Mouse (Mus musculus) Muller cell, postnatal 12 days (primary cell): ENCODE measurements at regions not wholly inside any gene's neighbourhood (a gene's known extent, or its start where the extent isn't known, plus 50 kb on each side); places are given as distances from the start of the nearest gene placed in this dataset.

Experiments used
- DNase-seq: peaks from one replicate; pipeline ENCODE4 v3.0.0-alpha.2; 2015; ENCODE audit errors: inconsistent ontology term

- DNase-seq: no peak
Observed at GRCm38 (mm10) chr2:79086280-79086679, 168.9 kb upstream of the Itga4 start.

DNA sequence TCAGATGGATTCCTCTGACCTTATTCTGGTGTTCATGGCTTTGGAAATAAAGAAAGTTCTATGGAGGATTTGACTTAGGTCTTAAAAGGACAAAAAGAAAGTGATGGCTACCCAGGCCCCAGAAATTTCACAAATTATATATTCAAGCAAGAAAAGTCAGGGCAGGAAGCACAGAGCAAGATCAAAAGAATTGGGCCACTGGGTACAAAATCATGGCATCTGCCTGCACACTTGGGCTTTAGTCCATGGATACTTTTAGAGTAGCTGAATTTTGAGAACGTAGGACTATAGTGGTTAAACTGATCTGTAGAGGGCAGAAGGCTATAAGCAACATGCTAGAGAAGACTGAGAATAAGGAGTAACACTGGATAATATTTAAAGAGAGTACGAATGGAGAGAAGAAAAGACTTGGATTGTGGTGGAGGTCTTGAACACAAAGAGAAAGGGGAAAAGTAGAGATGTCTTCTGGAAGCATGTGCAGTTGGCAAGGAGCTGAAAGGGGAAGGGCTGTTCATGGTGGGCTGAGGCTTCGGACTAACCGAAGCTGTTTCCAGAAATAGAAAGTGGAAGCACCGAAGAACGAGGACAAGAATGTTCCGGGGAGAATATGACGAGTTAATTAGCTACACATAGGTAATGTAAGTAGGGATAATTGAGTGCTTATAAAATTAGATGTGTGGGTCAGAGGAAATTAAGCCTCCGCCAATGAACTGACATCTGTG, 168.2 kb upstream of the Itga4 start:
- peak; percentile 43 for DNase-seq

GRCm38 (mm10) chr2:79087600-79088205, 167.5 kb upstream of the Itga4 start:
- peak; percentile 91 for DNase-seq

DNA sequence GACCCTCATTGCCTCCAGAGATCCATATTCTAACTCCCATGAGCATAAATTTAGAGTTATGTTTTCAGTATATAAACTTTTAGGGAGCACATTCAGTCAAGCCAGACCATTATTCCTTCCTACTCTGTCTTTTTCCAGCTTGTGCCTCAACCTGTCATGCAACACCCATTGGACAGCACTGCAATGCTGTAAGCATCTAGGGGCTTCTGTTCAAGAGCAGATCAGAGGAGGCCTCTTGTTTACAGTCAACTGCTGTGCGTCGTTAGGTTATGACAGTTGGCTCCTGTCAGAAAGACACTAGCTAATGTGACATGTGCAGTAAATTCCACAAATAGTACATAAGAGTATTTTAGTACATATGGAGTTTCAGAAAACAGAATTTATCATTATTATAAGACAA, 165.0 kb upstream of the Itga4 start:
- no peak for DNase-seq

GRCm38 (mm10) chr2:79094298-79094697, 160.9 kb upstream of the Itga4 start:
- peak; percentile 8 for DNase-seq

DNA sequence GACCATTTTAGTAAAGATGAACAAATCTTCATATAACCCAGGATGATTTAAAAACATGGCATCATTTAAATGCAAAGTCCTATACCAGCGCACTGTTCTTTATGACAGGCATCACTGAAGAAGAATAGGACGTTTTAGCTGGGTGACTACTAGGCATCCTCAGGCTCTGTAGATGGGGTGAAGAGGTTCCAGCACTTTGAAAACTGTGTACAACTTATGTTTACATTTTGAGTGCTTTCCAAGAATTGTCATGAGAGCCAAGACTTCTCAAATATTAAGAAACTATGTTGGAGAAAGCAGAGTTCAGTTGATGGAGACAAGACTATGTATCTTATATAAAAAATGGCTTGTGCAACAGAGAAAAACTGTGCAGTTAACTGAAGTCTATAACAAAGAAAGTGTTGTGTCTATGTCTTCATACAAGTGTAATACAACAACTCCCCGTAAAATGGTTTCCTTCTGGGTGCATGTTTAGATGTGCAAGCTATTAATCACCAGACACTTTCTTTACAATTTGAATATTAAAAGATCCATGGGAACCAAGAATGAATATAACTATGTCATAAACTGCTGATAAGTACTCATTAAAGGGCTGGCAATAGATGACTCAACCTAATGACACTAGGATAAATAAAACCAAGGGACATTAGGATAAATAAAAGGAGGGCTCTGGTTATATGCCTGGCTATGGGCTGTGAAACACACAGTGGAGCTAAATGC, 158.5 kb upstream of the Itga4 start:
- DNase-seq: no peak

GRCm38 (mm10) chr2:79099601-79100000, 155.6 kb upstream of the Itga4 start:
- no peak for DNase-seq

GRCm38 (mm10) chr2:79111673-79112072, 143.6 kb upstream of the Itga4 start:
- no peak for DNase-seq

DNA sequence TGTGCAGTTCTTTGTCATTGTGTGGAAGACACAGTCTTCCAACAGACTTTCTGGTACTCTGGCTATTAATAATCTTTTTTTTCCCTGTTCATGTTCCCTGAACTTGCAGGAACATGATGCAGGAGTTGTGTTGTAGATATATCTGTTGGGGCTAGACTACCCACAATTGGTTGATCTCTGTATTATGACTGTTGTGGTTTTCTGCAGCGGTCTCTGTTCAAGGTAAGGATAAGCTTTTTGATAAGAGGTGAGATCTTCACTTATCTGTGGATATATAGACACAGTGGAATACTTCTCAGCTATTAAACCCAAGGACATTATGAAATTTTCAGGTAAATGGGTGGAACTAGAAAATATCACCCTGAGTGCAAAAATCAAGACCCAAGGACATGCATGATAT, 143.2 kb upstream of the Itga4 start:
- DNase-seq: no peak

GRCm38 (mm10) chr2:79120610-79121345, 134.4 kb upstream of the Itga4 start:
- no peak for DNase-seq

DNA sequence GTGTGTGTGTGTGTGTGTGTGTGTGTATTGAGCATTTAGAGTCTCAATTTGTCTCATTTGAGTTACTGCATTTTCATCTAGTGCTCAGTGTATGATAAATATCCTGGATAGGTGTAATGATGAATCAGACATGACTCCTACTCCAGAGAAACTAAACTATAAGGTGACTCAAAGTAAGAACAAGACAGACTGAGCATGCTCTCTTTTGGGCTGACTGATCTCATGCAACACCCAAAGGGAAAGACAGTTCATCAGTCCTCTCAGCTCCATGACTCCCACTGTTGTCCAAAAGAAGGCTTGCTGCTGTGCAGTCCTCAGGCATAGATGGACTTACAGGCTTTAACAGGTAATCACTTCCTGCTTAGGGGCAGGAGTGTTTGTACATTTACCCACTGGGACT, 132.7 kb upstream of the Itga4 start:
- no peak for DNase-seq

DNA sequence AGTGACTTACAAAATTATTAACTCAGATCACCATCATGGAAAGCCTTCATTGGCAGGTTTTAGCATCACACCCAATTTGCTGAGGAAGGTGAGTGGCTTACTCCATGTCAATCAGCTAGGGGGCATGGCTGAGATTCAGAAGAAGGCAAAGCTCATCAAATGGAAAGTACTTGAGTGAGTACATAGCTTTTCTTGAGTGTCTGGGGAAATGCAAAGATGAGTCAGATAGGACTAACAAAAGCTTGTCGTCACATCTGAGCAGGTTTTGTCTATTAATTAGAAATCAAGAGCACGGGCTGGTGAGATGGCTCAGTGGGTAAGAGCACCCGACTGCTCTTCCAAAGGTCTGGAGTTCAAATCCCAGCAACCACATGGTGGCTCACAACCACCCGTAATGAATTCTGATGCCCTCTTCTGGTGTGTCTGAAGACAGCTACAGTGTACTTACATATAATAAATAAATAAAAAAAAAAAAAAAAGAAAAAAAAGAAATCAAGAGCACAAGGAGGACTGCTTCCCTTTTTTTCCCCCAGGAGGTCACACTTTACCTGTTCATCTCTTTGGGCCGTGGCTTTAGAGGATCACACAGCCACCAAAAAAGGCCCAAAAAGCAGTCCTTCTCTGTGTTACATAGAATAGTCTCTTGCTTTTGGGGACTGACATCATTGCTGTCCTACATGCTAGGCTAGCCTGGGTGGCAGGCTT, 130.8 kb upstream of the Itga4 start:
- peak; percentile 39 for DNase-seq

DNA sequence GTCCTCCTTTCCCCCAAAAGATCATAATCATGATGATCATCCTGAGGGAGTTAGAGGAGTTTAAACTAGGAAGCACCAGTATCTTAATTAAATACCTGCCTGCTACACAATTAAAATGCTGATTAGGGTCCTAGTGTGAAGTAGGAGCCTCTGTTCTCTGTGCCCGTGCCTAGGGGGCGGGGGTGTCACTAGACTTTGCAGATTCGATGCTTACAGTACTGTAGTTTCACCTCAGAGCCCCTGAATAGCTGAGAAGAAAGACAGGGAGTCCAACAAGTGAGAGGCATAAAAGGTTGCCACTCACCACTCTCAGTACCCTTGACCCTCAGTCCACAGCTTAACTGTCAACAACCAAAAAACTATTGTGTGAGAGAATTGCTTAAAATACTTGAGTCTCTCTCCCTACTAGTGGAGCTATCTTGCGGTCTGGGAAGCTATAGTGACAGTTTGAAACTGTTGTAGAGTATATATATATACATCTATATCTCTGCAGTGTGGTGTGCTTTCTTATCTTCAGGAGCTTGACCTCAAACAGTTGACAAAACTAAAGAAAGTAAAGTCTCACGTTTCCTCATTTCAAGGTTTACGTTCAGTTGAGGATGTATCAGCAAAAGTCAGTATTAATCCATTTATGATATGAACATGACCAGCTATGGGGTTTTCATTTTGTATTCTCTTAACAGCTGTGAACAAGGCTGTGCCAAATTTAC, 128.9 kb upstream of the Itga4 start:
- no peak for DNase-seq

- DNase-seq: no peak
Observed at GRCm38 (mm10) chr2:79126996-79127741, 128.1 kb upstream of the Itga4 start.

GRCm38 (mm10) chr2:79127822-79128221, 127.4 kb upstream of the Itga4 start:
- DNase-seq: no peak

DNA sequence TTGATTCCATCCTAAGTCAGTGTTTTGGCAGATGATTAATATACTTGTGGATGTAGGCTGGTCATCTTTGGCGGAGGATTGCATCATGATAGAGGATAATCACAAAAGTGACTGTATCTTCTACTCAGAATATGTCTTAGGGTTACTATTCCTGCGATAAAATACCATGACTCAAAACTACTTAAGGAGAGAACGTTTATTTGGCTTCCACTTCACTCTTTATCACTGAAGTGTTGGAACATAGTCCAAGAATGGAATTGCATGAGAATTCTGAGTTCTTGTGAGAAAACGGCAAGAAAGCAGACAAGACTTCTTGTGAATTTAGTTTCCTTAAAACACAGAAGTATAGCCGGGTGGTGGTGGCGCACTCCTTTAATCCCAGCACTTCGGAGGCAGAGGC, 124.6 kb upstream of the Itga4 start:
- no peak for DNase-seq

- DNase-seq: no peak
Observed at GRCm38 (mm10) chr2:79131235-79131634, 124.0 kb upstream of the Itga4 start.

GRCm38 (mm10) chr2:79131743-79132517, 123.3 kb upstream of the Itga4 start:
- DNase-seq: no peak

DNA sequence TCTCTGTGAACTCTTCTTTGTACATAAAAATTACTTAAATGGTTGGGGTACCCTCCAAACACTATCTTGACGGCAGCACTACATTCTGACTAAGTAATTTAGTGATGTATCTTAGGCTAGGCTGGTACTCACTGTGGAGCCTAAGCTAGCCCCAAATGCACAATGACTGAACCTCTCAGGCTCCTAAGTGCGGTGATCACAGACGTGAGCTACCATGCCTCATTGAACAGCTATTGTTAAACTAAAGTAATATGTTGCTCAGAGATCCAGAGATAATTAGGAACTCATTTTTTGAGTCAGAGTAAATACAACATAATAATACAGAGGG, 122.7 kb upstream of the Itga4 start:
- DNase-seq: no peak

- no peak for DNase-seq
Observed at GRCm38 (mm10) chr2:79134281-79134680, 120.9 kb upstream of the Itga4 start.
